Mouse (Mus musculus): ENCODE measurements around the gene Fxyd7. TPM values are rescaled to one million over a fixed set of nuclear protein-coding genes. Genes with fewer than 3 reads are reported as not detected.

The Fxyd7 gene
- polyA plus RNA-seq (2015; fragmentation: Nextera tagmentation; extraction: Ambion mirVana) = 1.1 TPM in 2 replicates

DNA sequence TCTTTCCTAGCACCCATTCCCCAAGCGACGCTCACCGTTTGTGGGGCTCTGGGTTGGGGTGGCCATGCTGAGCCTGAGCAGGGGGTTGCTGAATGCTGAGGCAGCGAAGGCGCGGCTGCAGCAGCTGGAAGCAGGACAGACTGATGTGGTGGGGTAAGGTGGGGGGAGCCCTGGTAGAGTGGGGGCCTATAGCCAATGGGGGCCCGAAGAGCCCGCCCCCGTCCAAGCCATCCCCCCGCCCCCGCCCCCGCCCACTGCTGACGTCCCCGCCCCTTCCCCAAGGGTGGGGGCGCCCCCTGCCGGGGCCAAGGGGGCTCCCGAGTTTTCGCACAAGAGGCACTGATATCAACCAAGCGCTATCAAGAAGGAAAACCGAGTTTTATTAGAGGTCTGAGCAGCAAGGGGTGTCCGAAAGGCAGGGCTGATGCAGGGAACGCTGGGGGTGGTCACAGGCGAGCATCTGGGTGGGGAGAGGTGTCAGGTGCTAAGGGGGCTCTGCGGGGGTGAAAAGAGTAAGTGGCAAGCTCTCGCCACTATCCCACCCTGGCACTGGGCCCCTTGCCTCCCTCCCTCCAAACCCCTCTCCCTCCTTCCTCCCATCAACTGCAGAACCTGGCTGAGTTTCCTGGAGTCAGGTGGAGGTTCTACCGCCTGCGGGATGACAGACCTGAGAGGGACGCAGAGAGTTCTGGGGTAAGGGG is at the start of gene Fxyd7:
Gene Fxyd7, minus strand, starts transcription at position 147 of the 701 bp plus-strand sequence.
- peak within 1 kb of the TSS; percentile 50 for H3K9ac ChIP-seq (ENCODE audit: low read length)
- H3K27me3 ChIP-seq (ENCODE audit: control insufficient read depth, insufficient read depth, low read length) = peaks cover 26% of the 10 kb centered on the region
- H3K4me3 ChIP-seq (ENCODE audit: low read length) = peak within 1 kb of the TSS; percentile 57
- peaks cover 42% of the 10 kb centered on the region for H3K4me1 ChIP-seq (ENCODE audit: control insufficient read depth, insufficient read depth, low read length)
- 13% methylated on average over 27 of the region's 28 CpGs for WGBS
- no peaks in the 10 kb centered on the region for H3K36me3 ChIP-seq (ENCODE audit: control insufficient read depth, insufficient read depth)
- ATAC-seq (replicated peaks; ENCODE audit: extremely low read depth, insufficient read depth, low FRiP score) = no peak
- no peaks in the 10 kb centered on the region for H3K9me3 ChIP-seq (replicated peaks; ENCODE audit: control insufficient read depth, low read length)
- no peak within 1 kb of the TSS for H3K27ac ChIP-seq (ENCODE audit: low read length)
- H3K4me2 ChIP-seq (ENCODE audit: low read depth, low read length) = peak within 1 kb of the TSS; percentile 76

DNA sequence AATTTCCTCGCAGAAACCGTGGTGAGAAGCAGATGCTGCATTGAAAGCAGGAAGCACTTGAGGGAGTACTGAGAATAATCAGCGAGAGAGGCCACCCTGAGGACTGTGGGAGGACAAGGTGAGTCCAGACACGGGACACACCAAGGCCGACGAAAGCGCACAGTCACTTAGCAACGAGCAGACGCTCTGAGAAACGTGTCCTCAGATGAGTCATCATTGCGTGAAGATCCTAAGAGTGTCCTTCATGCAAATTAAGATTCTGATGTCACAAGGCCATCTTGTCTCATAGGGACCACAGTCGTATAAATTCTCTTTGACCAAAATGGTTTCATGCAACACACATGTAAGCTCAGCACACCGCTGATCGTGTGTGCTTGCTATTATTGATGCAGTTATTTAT is 49.5 kb upstream of the Fxyd7 start:
- H3K9me3 ChIP-seq (replicated peaks; ENCODE audit: control insufficient read depth, low read length) = no peaks in the 10 kb centered on the region
- H3K9ac ChIP-seq (ENCODE audit: low read length) = no peak overlapping the region
- no peaks in the 10 kb centered on the region for H3K36me3 ChIP-seq (ENCODE audit: control insufficient read depth, insufficient read depth)
- H3K4me2 ChIP-seq (ENCODE audit: low read depth, low read length) = no peak overlapping the region
- no peak overlapping the region for H3K4me3 ChIP-seq (ENCODE audit: low read length)
- peaks cover 8% of the 10 kb centered on the region for H3K27me3 ChIP-seq (ENCODE audit: control insufficient read depth, insufficient read depth, low read length)
- peaks cover 9% of the 10 kb centered on the region; the same call in 1 of the 2 replicates for H3K4me1 ChIP-seq (ENCODE audit: control insufficient read depth, insufficient read depth, low read length)
- no peak overlapping the region for H3K27ac ChIP-seq (ENCODE audit: low read length)
- ATAC-seq (replicated peaks; ENCODE audit: extremely low read depth, insufficient read depth, low FRiP score) = no peak
- 58% methylated on average over 14 of the region's 14 CpGs for WGBS

DNA sequence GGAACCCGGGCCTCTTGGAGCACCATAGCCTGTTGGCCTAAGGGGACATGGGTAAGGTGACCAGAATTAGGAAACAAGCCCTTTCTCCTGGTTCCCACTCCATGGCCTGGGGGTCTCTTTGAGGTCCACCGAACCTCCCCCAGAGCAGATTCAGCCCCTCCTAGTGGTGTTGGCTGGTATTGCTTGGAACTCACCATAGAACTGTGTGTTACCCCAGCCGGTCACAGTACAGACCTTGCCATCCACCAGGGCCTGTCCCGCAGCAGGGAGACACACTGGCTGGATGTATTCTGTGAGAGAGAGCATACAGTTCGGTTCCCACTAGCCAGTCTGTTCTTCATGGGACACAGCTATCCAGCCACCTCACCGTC is 48.3 kb upstream of the Fxyd7 start:
- 82% methylated on average over 6 of the region's 6 CpGs for WGBS
- ATAC-seq (replicated peaks; ENCODE audit: extremely low read depth, insufficient read depth, low FRiP score) = no peak
- Histone ChIP-seq H3K27ac (ENCODE audit: low read length) (no peak overlapping the region), H3K4me3 (ENCODE audit: low read length) (no peak overlapping the region), H3K27me3 (ENCODE audit: control insufficient read depth, insufficient read depth, low read length) (peaks cover 11% of the 10 kb centered on the region), H3K9ac (ENCODE audit: low read length) (no peak overlapping the region), H3K4me2 (ENCODE audit: low read depth, low read length) (no peak overlapping the region), H3K4me1 (ENCODE audit: control insufficient read depth, insufficient read depth, low read length) (0 out of 2 replicates have a peak, but pooled peaks cover 2% of the 10 kb centered on the region), H3K9me3 (replicated peaks; ENCODE audit: control insufficient read depth, low read length) (no peaks in the 10 kb centered on the region), H3K36me3 (ENCODE audit: control insufficient read depth, insufficient read depth) (no peaks in the 10 kb centered on the region)

DNA sequence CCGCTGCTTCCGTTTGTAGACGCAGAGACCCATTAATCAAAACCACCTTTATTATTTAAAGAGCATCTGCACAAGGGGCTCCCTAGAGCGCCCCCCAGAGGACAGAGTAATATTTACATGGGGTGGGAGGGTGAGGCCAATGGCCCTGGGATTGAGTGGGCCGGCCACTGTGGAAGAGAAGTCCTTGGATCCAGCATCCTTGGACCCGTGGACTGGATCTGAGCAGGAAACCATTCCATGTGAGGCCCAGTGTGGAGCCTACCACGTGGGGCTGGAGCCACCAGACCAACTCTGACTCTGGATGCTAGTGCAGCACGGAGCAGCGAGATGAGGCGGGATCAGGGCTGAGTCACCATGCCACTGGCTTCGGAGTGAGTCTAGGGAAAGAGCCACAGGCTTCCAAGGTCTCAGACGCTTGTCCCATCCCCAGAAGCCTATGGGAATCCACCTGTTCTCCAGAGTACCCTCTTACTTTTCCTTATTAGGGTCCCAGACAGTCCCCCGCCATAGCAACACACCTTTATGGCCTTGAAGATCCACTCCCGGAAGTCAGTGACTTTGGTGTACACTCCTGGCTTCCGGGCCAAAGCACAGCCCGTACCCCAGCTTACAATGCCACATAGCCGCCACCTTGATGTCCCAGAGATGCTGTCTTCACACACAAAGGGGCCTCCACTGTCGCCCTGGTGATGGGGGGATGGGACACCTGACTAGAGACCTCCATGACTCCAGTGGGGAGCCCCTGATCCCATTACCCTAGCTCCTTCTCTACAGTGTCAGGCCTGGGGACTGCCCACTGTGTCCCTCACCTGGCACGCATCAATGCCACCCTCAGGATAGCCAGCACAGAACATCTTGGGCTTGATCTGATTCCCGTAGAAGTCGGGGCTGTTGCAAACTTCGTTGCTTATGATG is 47.7 kb upstream of the Fxyd7 start:
- no peak overlapping the region for H3K27ac ChIP-seq (ENCODE audit: low read length)
- 78% methylated on average over 22 of the region's 22 CpGs for WGBS

DNA sequence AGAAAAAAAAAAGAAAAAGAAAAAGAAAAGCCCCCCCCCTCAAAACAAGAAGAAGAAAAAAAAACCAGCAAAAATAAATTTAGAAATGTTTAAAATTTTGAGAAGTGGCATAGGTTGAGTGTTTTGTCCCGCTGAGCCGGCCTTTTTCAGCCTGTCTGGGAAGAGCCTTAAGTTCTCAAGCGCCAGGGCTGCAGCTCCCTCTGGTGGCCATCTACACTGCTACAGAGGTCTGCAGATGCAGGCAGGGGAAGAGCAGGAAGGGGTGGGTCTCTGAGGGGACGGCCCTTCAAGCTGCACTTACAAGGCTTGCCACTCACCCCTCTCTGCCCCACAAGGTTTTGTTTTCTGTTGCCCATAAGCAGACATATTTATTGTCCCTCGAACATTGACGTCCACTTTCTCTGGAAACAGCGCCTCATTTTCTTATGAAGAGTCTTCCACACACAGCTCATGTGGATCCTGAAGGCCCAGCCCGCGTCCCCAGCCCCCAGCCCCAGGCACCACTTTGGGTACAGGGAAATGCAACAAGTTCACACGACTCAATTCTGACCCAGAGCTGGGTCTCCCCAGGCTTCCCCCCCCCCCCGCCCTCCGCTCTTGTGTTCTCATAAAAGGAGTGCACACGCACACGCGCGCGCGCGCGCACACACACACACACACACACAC is 46.4 kb upstream of the Fxyd7 start:
- no peaks in the 10 kb centered on the region for H3K36me3 ChIP-seq (ENCODE audit: control insufficient read depth, insufficient read depth)
- 0 out of 2 replicates have a peak, but pooled peaks cover 2% of the 10 kb centered on the region for H3K4me1 ChIP-seq (ENCODE audit: control insufficient read depth, insufficient read depth, low read length)
- H3K27ac ChIP-seq (ENCODE audit: low read length) = no peak overlapping the region
- peak; percentile 95 for ATAC-seq (replicated peaks; ENCODE audit: extremely low read depth, insufficient read depth, low FRiP score)
- H3K4me2 ChIP-seq (ENCODE audit: low read depth, low read length) = peak overlapping the region; percentile 65
- no peaks in the 10 kb centered on the region for H3K9me3 ChIP-seq (replicated peaks; ENCODE audit: control insufficient read depth, low read length)
- peaks cover 3% of the 10 kb centered on the region; the same call in 1 of the 2 replicates for H3K27me3 ChIP-seq (ENCODE audit: control insufficient read depth, insufficient read depth, low read length)
- peak overlapping the region; percentile 23 for H3K9ac ChIP-seq (ENCODE audit: low read length)
- WGBS = 37% methylated on average over 20 of the region's 20 CpGs
- peak overlapping the region; percentile 33 for H3K4me3 ChIP-seq (ENCODE audit: low read length)

More for the DNA sequence above, 47.7 kb upstream of the Fxyd7 start:
- H3K4me1 ChIP-seq (ENCODE audit: control insufficient read depth, insufficient read depth, low read length) = 0 out of 2 replicates have a peak, but pooled peaks cover 2% of the 10 kb centered on the region
- H3K36me3 ChIP-seq (ENCODE audit: control insufficient read depth, insufficient read depth) = no peaks in the 10 kb centered on the region
- no peak overlapping the region for H3K9ac ChIP-seq (ENCODE audit: low read length)
- no peaks in the 10 kb centered on the region for H3K9me3 ChIP-seq (replicated peaks; ENCODE audit: control insufficient read depth, low read length)
- H3K4me3 ChIP-seq (ENCODE audit: low read length) = no peak overlapping the region
- peaks cover 7% of the 10 kb centered on the region for H3K27me3 ChIP-seq (ENCODE audit: control insufficient read depth, insufficient read depth, low read length)
- no peak overlapping the region for H3K4me2 ChIP-seq (ENCODE audit: low read depth, low read length)
- no peak for ATAC-seq (replicated peaks; ENCODE audit: extremely low read depth, insufficient read depth, low FRiP score)

DNA sequence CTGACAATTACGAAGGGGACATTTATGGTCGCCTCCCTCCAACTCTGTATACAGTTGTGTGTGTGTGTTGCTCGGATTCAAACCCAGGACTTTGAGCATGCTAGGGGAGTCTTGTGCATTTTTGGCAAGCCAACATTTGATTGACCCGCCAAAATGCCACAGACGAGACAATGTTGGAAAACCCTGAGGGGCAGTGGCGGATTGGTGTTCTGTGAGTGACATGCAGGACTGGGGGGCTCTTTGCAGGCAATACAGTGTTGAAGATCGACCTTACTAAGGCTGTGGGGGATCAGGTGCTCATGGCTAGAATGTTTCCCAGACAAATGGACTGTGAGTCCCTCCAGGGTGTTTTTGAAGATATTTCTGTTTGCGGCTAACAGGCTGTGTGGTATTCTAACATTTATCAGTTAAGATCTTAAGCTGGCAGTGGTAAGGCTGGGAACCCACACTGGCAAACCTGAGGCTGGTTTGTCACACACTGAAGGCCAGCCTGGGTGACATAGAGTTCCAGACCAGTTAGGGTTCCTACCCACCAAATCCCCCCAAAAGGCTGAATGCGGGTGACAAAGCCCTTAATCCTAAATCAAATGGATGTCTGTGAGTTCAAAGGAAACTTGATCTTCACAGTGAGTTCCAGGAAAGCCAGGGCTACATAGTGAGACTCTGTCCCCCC is 45.8 kb upstream of the Fxyd7 start:
- Histone ChIP-seq H3K9me3 (replicated peaks; ENCODE audit: control insufficient read depth, low read length) (no peaks in the 10 kb centered on the region), H3K4me2 (ENCODE audit: low read depth, low read length) (no peak overlapping the region), H3K4me3 (ENCODE audit: low read length) (no peak overlapping the region), H3K4me1 (ENCODE audit: control insufficient read depth, insufficient read depth, low read length) (0 out of 2 replicates have a peak, but pooled peaks cover 2% of the 10 kb centered on the region), H3K9ac (ENCODE audit: low read length) (no peak overlapping the region), H3K36me3 (ENCODE audit: control insufficient read depth, insufficient read depth) (no peaks in the 10 kb centered on the region), H3K27ac (ENCODE audit: low read length) (no peak overlapping the region), H3K27me3 (ENCODE audit: control insufficient read depth, insufficient read depth, low read length) (peaks cover 3% of the 10 kb centered on the region; the same call in 1 of the 2 replicates)
- 70% methylated on average over 9 of the region's 9 CpGs for WGBS
- ATAC-seq (replicated peaks; ENCODE audit: extremely low read depth, insufficient read depth, low FRiP score) = no peak

DNA sequence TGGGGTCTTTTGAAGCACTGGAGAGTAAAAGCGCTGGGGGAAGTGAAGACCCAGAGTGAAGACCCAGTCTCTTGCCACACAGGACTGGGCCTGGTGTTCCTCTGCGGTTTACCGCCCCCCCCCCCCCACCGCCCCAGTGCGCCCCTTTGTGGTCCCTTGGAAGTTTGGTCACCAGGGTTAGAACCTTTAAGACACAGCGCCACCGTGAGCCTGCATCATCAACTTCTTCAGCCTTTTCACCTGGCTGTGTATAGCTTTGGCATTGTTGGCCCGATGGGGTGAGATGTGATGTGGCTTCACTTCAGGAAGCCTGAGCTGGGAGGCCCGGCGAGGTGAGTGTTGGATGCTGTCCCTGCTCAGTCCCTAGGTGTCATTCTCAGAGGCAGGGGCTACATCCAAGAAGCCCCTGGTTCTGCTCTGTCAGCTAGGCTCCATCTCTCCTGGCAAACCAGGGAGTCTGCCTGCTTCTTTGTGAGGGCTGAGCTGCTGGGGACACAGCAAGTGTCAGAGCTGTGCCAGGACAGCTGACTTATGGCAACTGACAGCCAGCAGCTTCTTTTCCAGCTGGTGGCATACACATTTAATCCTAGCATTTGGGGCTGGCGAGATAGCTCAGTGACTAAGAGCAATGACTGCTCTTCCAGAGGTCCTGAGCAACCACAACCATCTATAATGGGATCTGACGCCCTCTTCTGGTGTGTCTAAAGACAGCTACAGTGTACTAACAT is 43.7 kb upstream of the Fxyd7 start:
- Histone ChIP-seq H3K36me3 (ENCODE audit: control insufficient read depth, insufficient read depth) (no peaks in the 10 kb centered on the region), H3K27me3 (ENCODE audit: control insufficient read depth, insufficient read depth, low read length) (peaks cover 3% of the 10 kb centered on the region; the same call in 1 of the 2 replicates), H3K9me3 (replicated peaks; ENCODE audit: control insufficient read depth, low read length) (no peaks in the 10 kb centered on the region; the same call in 1 of the 2 replicates), H3K27ac (ENCODE audit: low read length) (no peak overlapping the region), H3K9ac (ENCODE audit: low read length) (no peak overlapping the region; the same call in 1 of the 2 replicates), H3K4me1 (ENCODE audit: control insufficient read depth, insufficient read depth, low read length) (0 out of 2 replicates have a peak, but pooled peaks cover 2% of the 10 kb centered on the region), H3K4me2 (ENCODE audit: low read depth, low read length) (no peak overlapping the region), H3K4me3 (ENCODE audit: low read length) (no peak overlapping the region)
- WGBS = 20% methylated on average over 12 of the region's 12 CpGs
- no peak for ATAC-seq (replicated peaks; ENCODE audit: extremely low read depth, insufficient read depth, low FRiP score)

DNA sequence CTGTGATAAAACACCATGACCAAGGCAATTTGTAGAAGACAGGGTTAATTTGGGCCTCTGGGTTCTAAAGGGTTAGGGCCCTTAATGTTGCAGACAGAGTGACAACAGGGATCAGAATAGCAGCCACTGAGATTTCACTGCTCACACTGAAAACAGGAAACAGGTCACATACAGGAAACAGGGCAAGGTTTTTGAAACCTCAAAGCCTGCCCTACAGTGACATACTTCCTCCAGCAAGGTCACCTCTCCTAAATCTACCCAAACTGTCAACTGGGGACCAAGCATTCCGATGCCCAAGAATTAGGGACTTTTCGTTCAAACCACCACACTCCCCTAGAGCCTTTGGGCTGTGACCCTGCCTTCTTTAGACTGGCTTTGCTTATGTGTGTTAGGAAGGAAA is 38.5 kb upstream of the Fxyd7 start:
- Histone ChIP-seq H3K4me2 (ENCODE audit: low read depth, low read length) (no peak overlapping the region), H3K27me3 (ENCODE audit: control insufficient read depth, insufficient read depth, low read length) (no peaks in the 10 kb centered on the region), H3K4me3 (ENCODE audit: low read length) (no peak overlapping the region), H3K9me3 (replicated peaks; ENCODE audit: control insufficient read depth, low read length) (no peaks in the 10 kb centered on the region; the same call in 1 of the 2 replicates), H3K4me1 (ENCODE audit: control insufficient read depth, insufficient read depth, low read length) (peaks cover 16% of the 10 kb centered on the region), H3K27ac (ENCODE audit: low read length) (no peak overlapping the region), H3K9ac (ENCODE audit: low read length) (no peak overlapping the region), H3K36me3 (ENCODE audit: control insufficient read depth, insufficient read depth) (no peaks in the 10 kb centered on the region)
- no peak for ATAC-seq (replicated peaks; ENCODE audit: extremely low read depth, insufficient read depth, low FRiP score)
- 78% methylated on average over 2 of the region's 2 CpGs for WGBS

Measured in heart, embryonic 16.5 days (tissue).